In the genomic region with DNA sequence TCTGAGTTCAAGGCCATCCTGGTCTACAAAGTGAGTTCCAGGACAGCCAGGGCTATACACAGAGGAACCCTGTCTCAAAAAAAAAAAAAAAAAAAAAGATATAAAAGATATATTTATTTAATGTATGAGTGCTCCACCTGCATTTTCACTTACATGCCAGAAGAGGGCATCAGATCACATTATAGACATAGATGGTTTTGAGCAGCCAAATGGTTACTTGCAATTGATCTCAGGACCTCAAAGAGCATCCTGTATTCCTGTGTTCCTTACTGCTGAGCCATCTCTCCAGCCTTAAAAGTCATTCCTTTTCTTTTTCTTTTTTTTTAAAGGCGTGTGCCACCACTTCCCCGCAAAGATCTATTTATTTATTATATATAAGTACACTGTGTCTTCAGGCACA, we compare ENCODE assay signal across 9 mouse cellular contexts. TPM values are rescaled to one million over a fixed set of nuclear protein-coding genes. Genes with fewer than 3 reads are reported as not detected.
DNase-seq lines count a peak whose midpoint lies in the region; ATAC-seq and TF ChIP-seq lines count a peak whose summit lies in the region.
"Had no signal": no experiment of that assay in that cellular context is flagged by ENCODE, and none has a peak within 500 bp of the region (broad histone marks: within the 10 kb centered on the region; RNA-seq: fewer than 3 reads in every experiment).

No protein-coding gene starts in this region.

- peaks cover 14% of the 10 kb centered on the region for H3K4me1 ChIP-seq in cerebellum, adult 2 months (ENCODE audit: control insufficient read depth, insufficient read depth, low read length)
- peaks cover 32% of the 10 kb centered on the region for H3K4me1 ChIP-seq in heart, embryonic 10.5 days

- H3K36me3 ChIP-seq in heart, embryonic 10.5 days, result peaks cover 4% of the 10 kb centered on the region; the same call in 1 of the 2 replicates
- H3K36me3 ChIP-seq: embryonic facial prominence, embryonic 15.5 days had no signal

- TF ChIP-seq CTCF in cerebellum, adult 2 months (IDR thresholded peaks at IDR 0.05; ENCODE audit: borderline replicate concordance, insufficient read depth, low read depth, low read length), result peak; percentile 38; the same call in 1 of the 2 replicates

- no peak overlapping the region for H3K27ac ChIP-seq in cerebellum, adult 2 months (ENCODE audit: insufficient read depth, low read length)
- no peak overlapping the region for H3K27ac ChIP-seq in heart, embryonic 10.5 days

- H3K4me3 ChIP-seq in cerebellum, adult 2 months (replicated peaks; ENCODE audit: insufficient read depth, low read depth, low read length), result no peak overlapping the region
- H3K4me3 ChIP-seq in heart, embryonic 10.5 days, result no peak overlapping the region
- H3K4me3 ChIP-seq: embryonic facial prominence, embryonic 15.5 days had no signal

- TF ChIP-seq POLR2A in cerebellum, adult 2 months (IDR thresholded peaks at IDR 0.05; ENCODE audit: borderline replicate concordance, insufficient read depth, low read length), result no peak

- no peaks in the 10 kb centered on the region for H3K9me3 ChIP-seq in heart, embryonic 10.5 days
- H3K9me3 ChIP-seq: embryonic facial prominence, embryonic 15.5 days had no signal

- DNase-seq in cerebellum, adult 2 months, result peak in 1 of 2 experiments; percentile 32
- DNase-seq in cerebellum, adult 11-12 months, result no peak
- peak; percentile 1 for DNase-seq in layer of hippocampus, adult 9-11 months
- no peak for DNase-seq in layer of hippocampus, postnatal 25 days (ENCODE audit: extremely low spot score in 1 of 2, low spot score in 1 of 2)
- peak; percentile 61 for DNase-seq in R1 (ENCODE audit: low read depth, low spot score)
- DNase-seq in lung, postnatal 36 days, result peak; percentile 33
- no peak for DNase-seq in heart, embryonic 10.5 days (ENCODE audit: low spot score)

- WGBS in cerebellum, adult 2 months, result 61% methylated on average over 2 of the region's 2 CpGs
- WGBS in heart, embryonic 10.5 days, result 61% methylated on average over 2 of the region's 2 CpGs

- no peak for ATAC-seq in erythroid progenitor cell, adult 5-6 weeks (replicated peaks; ENCODE audit: low FRiP score, poor library complexity, severe bottlenecking)

- no peaks in the 10 kb centered on the region for H3K27me3 ChIP-seq in cerebellum, adult 2 months (ENCODE audit: control insufficient read depth, insufficient read depth, low read length)
- H3K27me3 ChIP-seq in heart, embryonic 10.5 days (ENCODE audit: insufficient read depth, poor library complexity, severe bottlenecking), result no peaks in the 10 kb centered on the region
- H3K27me3 ChIP-seq: embryonic facial prominence, embryonic 15.5 days had no signal

RNA-seq across cellular contexts. Expression of gene Llgl1, which starts 2.0 kb away (rescaled TPM):
- 88.3 and 90.5 TPM in 2 replicates for polyA plus RNA-seq in cerebellum, adult 2 months (2012; rRNA removed)
- total RNA-seq in layer of hippocampus, postnatal 25 days (2021), result 10 to 100 TPM; 51.7 to 53.8 TPM
- total RNA-seq in erythroid progenitor cell, adult 5-6 weeks (2015; ENCODE audit: low replicate concordance), result 5.4 and 19.1 TPM in 2 replicates
- total RNA-seq in erythroid progenitor cell, adult 5-6 weeks (2017; ENCODE audit: low replicate concordance), result 6.9 and 9.2 TPM in 2 replicates
- polyA plus RNA-seq in heart, embryonic 10.5 days (2016; fragmentation: Nextera tagmentation; extraction: Ambion mirVana), result 51.0 and 57.7 TPM in 2 replicates

RNA-seq across cellular contexts. Expression of gene Flii, which starts 29.5 kb away (rescaled TPM):
- 160 and 177 TPM in 2 replicates for polyA plus RNA-seq in cerebellum, adult 2 months (2012; rRNA removed)
- 10 to 100 TPM; 56.8 to 59.6 TPM for total RNA-seq in layer of hippocampus, postnatal 25 days (2021)
- total RNA-seq in erythroid progenitor cell, adult 5-6 weeks (2015; ENCODE audit: low replicate concordance), result 39.8 and 50.5 TPM in 2 replicates
- total RNA-seq in erythroid progenitor cell, adult 5-6 weeks (2017; ENCODE audit: low replicate concordance), result 28.5 and 31.8 TPM in 2 replicates
- polyA plus RNA-seq in heart, embryonic 10.5 days (2016; fragmentation: Nextera tagmentation; extraction: Ambion mirVana), result 80.4 and 103 TPM in 2 replicates

RNA-seq across cellular contexts. Expression of gene Mief2, which starts 30.6 kb away (rescaled TPM):
- 27.4 and 28.4 TPM in 2 replicates for polyA plus RNA-seq in cerebellum, adult 2 months (2012; rRNA removed)
- 10 to 100 TPM; 22.8 to 26.1 TPM for total RNA-seq in layer of hippocampus, postnatal 25 days (2021)
- total RNA-seq in erythroid progenitor cell, adult 5-6 weeks (2015; ENCODE audit: low replicate concordance), result 0.42 TPM in 1 of 2 replicates, not detected in the other
- 0.39 TPM in 1 of 2 replicates, not detected in the other for total RNA-seq in erythroid progenitor cell, adult 5-6 weeks (2017; ENCODE audit: low replicate concordance)
- 18.1 and 21.9 TPM in 2 replicates for polyA plus RNA-seq in heart, embryonic 10.5 days (2016; fragmentation: Nextera tagmentation; extraction: Ambion mirVana)

Comparison
In these comparisons a context has a peak if more than half of its experiments do, and no peak if none do; other contexts are left out.
1. DNase-seq: peak in layer of hippocampus, adult 9-11 months (single experiment), R1 (single experiment) and lung, postnatal 36 days (single experiment); none in cerebellum, adult 11-12 months (single experiment), layer of hippocampus, postnatal 25 days (0 of 2) and heart, embryonic 10.5 days (single experiment).
2. RNA of gene Mief2, which starts 30.6 kb away (total RNA-seq): 22.8 to 26.1 TPM in layer of hippocampus, postnatal 25 days; 0.39 to 0.42 TPM in erythroid progenitor cell, adult 5-6 weeks; every median in the first group is over 10 times any median in the second.